Mouse (Mus musculus) adrenal gland, adult 2 months (tissue): ENCODE results near the gene Polr2b. TPM values are rescaled to one million over a fixed set of nuclear protein-coding genes. Genes with fewer than 3 reads are reported as not detected.

Experiments used
- DNase-seq: peaks from one replicate; pipeline ENCODE4 v3.0.0; 2021
- polyA plus RNA-seq: library from polyadenylated mRNA; depleted of rRNA; stranded (reverse); fragments of >200 nt; gene quantifications from 2 replicates; pipeline ENCODE4 v1.2.3, GENCODE M21; 2012
- total RNA-seq, 2 experiments: library from RNA; stranded (reverse); gene quantifications; 2 replicates each; pipeline ENCODE4 v1.2.3; 2021

The Polr2b gene
- total and polyA plus RNA-seq, 3 experiments: 37.6 to 95.1 (median 67.5) TPM

GRCm38 (mm10) chr5:77292803-77293522 lies 17.0 kb upstream of the Polr2b start:
- no peak for DNase-seq

- DNase-seq: no peak
Measured at GRCm38 (mm10) chr5:77299486-77299885, 10.5 kb upstream of the Polr2b start.

DNA sequence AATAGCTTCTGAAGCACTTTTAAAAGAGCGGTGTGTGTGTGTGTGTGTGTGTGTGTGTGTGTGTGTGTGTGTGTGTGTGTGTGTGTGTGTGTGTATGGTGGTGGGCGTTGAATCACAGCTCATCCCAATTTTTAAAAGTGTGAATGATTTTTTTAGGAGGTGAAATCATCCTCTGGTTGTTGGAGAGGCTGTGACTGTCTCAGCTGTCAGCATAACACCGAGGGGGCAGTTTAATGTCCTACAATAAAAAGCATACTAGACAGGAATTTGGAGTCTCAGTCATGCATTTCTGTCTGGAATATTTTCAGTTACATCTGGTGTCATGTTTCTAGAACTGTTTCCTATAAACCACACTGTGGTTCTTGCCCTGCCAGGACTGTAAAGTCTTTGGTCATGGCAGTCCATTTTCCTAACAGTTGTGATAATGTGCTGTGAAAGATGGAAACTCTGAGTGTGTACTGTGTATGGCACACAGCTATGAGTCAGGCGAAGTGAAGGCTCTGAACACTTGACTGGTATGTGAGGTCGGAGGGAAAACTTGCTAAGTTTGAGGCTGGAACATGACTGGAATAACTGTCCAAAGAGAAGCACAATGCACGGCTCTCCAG lies 8.5 kb upstream of the Polr2b start:
- DNase-seq: no peak

GRCm38 (mm10) chr5:77307821-77308553 lies 2.0 kb upstream of the Polr2b start:
- no peak for DNase-seq

DNA sequence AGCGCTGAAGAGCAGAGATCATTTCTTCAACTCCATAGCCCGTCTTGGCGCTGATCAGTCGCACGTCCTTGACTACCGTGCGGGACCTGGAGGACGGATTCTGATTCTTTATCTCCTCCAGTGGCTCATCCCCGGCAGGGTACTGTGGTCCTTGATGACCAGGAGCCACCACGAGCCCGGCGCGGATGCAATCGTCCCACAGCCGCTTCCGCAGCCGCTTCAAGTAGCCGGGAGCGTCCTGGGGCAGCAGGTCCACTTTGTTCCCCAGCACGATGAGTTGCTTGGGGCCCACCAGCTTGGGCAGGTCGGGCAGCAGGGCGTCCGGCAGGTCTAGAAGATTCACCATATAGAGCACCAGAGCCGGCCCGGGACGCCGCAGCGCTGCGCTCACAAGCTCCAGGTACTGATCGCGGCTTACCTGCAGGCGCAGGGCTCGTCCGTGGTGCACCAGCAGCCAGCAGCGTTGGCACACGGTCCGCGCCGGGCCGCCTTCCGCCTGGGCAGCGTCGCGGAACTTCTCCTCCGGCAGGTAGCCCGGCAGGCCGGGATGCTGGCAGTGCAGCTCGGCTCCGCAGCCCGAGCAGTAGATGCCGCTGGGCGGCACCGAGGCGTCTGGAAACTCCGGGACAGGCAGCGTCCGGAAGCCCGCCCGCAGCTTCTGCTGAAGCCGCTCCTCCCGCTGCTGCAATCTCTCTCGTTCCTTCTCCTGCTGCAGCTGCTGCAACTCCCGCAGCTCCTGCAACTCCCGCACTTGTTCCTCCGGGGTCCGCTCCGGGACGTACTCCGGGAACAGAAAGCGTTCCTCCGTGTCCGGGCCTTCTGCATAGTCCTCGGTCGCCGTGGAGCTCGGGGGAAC lies 668 bp upstream of the Polr2b start:
- DNase-seq: peak; percentile 31

DNA sequence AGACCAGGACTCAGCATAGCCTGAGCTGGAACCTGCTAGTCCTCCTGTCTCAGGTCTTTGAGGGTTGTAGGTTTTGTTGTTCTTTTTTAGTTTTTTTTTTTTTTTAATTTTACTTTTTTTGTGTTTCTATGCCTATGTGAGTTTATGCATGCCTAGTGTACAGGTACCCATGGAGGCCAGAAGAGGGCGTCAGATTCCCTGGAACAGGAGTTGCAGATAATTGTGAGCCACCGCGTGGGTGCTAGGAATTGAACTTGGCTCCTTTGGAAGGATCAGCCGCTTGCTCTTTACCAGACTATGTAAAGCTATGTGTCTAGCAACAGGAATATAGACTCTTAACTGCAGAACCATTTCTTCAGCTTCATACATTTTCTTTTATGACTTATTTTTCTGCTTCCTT lies 4.3 kb downstream of the Polr2b start:
- no peak for DNase-seq

- DNase-seq: no peak
Measured at GRCm38 (mm10) chr5:77314986-77315385, 5.0 kb downstream of the Polr2b start.

GRCm38 (mm10) chr5:77324936-77325335 lies 15.0 kb downstream of the Polr2b start:
- peak; percentile 66 for DNase-seq

GRCm38 (mm10) chr5:77330154-77330553 lies 20.2 kb downstream of the Polr2b start:
- no peak for DNase-seq

GRCm38 (mm10) chr5:77340033-77340432 lies 30.1 kb downstream of the Polr2b start:
- DNase-seq: no peak

DNA sequence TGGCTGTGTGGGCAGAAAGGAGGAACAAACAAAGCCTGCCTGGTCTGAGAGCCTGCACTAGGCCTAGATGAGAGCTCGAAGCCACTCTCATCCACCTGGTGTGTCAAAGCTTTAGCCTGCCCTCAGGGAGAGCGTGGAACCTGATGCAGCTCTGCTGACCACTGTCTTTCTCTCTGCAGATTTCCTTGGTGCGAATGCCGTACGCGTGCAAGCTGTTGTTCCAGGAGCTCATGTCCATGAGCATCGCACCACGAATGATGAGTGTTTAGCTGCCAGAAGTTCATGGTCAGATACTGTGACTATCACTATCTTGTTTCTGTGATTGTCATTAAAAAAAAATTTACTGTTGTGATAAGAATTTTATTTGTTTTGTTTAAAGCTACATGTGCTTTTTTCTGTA lies 39.0 kb downstream of the Polr2b start:
- DNase-seq: peak; percentile 55

GRCm38 (mm10) chr5:77349971-77350658 lies 40.2 kb downstream of the Polr2b start:
- no peak for DNase-seq

GRCm38 (mm10) chr5:77351691-77352090 lies 41.7 kb downstream of the Polr2b start:
- no peak for DNase-seq

GRCm38 (mm10) chr5:77354361-77354787 lies 44.4 kb downstream of the Polr2b start:
- DNase-seq: peak; percentile 89

DNA sequence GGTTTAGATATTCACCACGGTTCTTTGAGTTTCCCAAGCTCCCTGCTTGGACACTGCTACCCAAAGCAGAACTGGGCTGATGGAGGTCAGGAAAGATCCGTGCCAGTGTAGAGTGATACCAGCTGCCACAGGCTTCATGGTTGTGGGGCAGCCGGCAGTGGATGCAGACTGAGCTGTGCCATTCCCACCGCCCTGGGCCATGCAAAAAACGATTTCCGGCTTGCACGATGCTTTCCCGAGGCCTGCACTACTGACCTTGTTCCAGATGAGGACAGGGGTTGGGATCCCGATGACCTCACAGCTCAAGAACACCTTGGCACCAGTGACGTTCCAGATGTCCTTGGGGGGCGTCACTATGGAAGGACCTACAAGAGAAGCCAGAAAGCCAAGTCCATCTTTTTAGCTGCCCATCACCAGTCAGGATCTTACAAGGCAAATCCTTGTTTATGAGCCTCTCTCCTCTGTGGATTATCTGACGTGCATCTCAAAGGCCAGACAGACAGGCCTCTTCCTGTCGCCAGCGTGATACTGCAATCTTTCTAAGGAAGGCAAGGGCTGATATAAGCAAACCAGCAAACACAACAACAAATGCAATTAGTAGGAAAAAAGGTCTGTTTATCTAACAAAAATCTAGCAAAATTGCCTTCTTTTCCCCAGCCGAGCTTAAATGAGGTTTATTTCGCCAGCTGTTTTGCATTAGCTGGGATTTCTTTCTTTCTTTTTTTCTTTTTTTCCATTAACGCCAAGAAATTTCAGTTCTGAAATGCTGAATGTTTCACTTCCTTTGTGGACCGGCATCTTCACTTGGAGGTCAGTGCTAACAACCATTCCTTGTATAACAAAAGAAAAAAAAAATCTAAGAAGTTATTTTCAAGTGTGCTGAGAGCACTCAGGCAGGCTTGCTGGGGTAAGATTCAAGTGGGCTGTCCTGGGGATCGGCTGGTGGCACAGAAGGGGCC lies 45.6 kb downstream of the Polr2b start:
- DNase-seq: peak; percentile 69

GRCm38 (mm10) chr5:77357405-77358149 lies 47.6 kb downstream of the Polr2b start:
- DNase-seq: peak; percentile 91

DNA sequence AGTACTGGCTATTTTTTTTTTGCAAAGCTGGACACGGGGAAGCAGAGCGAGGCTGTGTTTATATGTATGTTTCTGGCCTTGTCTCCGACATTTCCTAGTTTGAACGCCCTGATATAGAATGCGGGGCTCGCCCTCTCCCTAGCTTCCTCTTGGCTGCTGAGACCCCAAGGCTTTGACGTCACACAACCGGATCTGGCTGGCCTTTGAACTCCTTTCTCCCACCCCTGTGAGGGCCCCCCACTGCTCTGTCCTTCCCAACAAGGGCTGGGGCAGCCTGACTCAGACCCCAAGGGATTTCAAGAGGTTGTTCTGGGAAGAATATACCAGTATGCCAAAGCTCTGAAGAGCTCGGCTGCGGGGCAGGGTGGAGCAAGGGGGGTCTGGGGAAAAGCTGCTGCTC lies 48.4 kb downstream of the Polr2b start:
- DNase-seq: peak; percentile 71

- no peak for DNase-seq
Measured at GRCm38 (mm10) chr5:77359971-77360370, 50.0 kb downstream of the Polr2b start.

DNA sequence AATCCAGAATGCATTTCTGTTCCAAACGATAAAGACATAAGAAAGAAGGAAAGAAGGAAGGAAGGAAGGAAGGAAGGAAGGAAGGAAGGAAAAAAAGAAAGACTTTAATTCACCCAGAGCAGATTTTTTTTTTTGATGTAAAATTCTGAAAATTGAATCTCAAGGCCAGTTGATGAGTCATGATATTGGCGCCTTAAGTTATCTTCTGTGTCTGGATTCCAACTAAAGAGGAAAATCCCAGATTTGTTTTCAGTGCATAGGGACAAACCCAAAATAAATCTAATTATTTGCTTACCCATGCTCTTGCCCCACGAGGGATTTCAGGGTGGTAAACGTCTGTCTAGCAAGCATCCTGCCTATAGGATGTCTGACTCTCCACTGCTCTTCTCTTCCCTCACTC lies 51.1 kb downstream of the Polr2b start:
- no peak for DNase-seq

- no peak for DNase-seq
Measured at GRCm38 (mm10) chr5:77362120-77362519, 52.2 kb downstream of the Polr2b start.
